Mouse (Mus musculus): ENCODE results near the gene Ubxn10.

DNA sequence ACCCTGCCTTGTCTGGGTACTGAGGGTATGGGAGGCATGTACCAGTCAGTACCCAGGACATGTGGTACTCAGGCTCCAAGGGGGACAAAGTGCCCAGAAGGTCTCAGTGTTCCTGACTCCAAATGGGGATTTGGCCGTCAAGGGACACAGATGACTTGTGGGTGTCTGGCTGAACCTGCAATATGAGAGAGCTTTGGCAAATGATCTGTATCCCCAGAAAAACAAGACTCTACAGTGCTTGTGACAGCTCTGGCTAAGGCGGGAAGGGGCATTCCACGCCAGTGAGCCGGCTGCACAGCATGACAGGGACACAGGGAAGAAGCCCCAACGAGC, 17.7 kb downstream of the Ubxn10 start:
- TF ChIP-seq CTCF (IDR thresholded peaks at IDR 0.05; ENCODE audit: control insufficient read depth, insufficient read depth, insufficient read length): no peak
- TF ChIP-seq FOSL1 (IDR thresholded peaks at IDR 0.05; ENCODE audit: insufficient read depth, low read length, poor library complexity, severe bottlenecking): no peak
- no peak for TF ChIP-seq MAX (IDR thresholded peaks at IDR 0.05)
- no peak for TF ChIP-seq USF1 (IDR thresholded peaks at IDR 0.05; ENCODE audit: low read depth)
- TF ChIP-seq CEBPB (IDR thresholded peaks at IDR 0.05; ENCODE audit: low read depth): no peak
- TF ChIP-seq MYOG (IDR thresholded peaks at IDR 0.05; ENCODE audit: control insufficient read depth, extremely low read depth, insufficient read length): no peak

Measured in C2C12 (cell line).